Mouse (Mus musculus) liver, embryonic 18 days (tissue): ENCODE data around the gene Pnliprp1. TPM values are rescaled to one million over a fixed set of nuclear protein-coding genes. Genes with fewer than 3 reads are reported as not detected.

Source experiments
- polyA plus RNA-seq: library from polyadenylated mRNA; depleted of rRNA; stranded (reverse); fragments of >200 nt; gene quantifications from 2 replicates; pipeline ENCODE4 v1.2.3, GENCODE M21; 2012; rRNA removed

Pnliprp1 gene
- 8.9 and 12.8 TPM in 2 replicates for polyA plus RNA-seq

DNA sequence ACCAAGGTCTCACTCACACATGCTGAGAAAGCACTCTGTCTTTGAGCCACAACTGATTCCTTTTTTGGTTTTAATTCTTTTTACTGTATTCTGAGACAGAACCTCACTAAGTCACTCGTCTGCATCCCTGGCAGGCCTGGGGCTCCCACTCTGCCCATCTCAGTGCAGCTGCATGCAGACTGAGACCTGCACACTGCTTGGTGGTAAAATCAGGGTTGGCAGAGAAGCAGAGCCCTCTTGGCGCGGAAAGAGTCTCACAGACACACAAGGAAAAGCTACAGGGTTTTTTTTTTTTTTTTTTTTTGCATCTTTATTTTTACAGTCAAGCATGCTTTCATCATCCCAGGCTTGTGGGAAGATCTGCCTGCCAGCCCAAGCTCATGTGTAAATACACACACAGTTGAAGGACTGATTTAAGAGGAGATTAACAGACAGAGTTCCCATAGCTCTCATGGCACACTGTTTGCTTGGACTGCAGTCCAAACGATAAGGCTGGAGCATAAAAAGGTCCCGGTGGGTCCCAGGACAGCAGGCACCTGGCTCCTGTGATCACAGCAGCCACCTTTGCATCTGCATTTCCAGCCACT lies at the start of gene Pnliprp1:
Pnliprp1 (plus strand) TSS at position 443 of the 587 bp plus-strand sequence.

GRCm38 (mm10) chr19:58759423-58759822 lies 30.7 kb downstream of the Pnliprp1 start, which contains the start of gene Pnliprp2:
TSS of gene Pnliprp2 (plus strand) at chr19:58759719.

Other genes with a start within 250 kb of the Pnliprp1 start
- gene Ccdc172, start 216.9 kb upstream of the Pnliprp1 start, polyA plus RNA-seq = not detected in 2 replicates
- gene Pnlip, start 76.4 kb upstream of the Pnliprp1 start, polyA plus RNA-seq = not detected in 2 replicates
- 0.19 and 0.22 TPM in 2 replicates for gene Pnliprp2, start 30.8 kb downstream of the Pnliprp1 start, polyA plus RNA-seq
- 0.02 TPM in 1 of 2 replicates, not detected in the other for gene 1700019N19Rik, start 65.6 kb downstream of the Pnliprp1 start, polyA plus RNA-seq
- gene Eno4, start 214.5 kb downstream of the Pnliprp1 start, polyA plus RNA-seq = 0.01 TPM in 2 replicates
- 0.45 and 0.47 TPM in 2 replicates for gene Hspa12a, start 214.8 kb downstream of the Pnliprp1 start, polyA plus RNA-seq